Mouse (Mus musculus): Measurements from ENCODE around the gene Mrpl4.

- TF ChIP-seq CTCF (IDR thresholded peaks at IDR 0.05; ENCODE audit: low read depth) (no peak), EP300 (optimal IDR thresholded peaks at IDR 0.05) (no peak)
These were observed 34.1 kb downstream of the Mrpl4 start for GRCm38 (mm10) chr9:21036666-21037065.
